Mouse (Mus musculus): Measurements from ENCODE around the gene Pde4b. TPM values are rescaled to one million over a fixed set of nuclear protein-coding genes. Genes with fewer than 3 reads are reported as not detected.
"Not testable (repeated sequence)": the region's sequence is repeated elsewhere in the genome, so short reads cannot be mapped to it uniquely, and the experiment has no call there.

Gene Pde4b
- polyA plus RNA-seq, 1 experiment from 2014 or later = 9.1 TPM

GRCm38 (mm10) chr4:102486134-102486920 is 399.0 kb downstream of the Pde4b start:
- Histone ChIP-seq H3K4me3 (replicated peaks) (no peak overlapping the region), H3K4me1 (replicated peaks) (peaks cover 11% of the 10 kb centered on the region), H3K4me2 (no peak overlapping the region), H3K36me3 (no peaks in the 10 kb centered on the region), H3K9ac (replicated peaks) (no peak overlapping the region), H3K27ac (no peak overlapping the region), H3K27me3 (peaks cover 49% of the 10 kb centered on the region), H3K9me3 (no peaks in the 10 kb centered on the region)
- 65% methylated on average over 4 of the region's 4 CpGs for WGBS
- no peak for ATAC-seq (ENCODE audit: insufficient number of reproducible peaks, insufficient read depth, low FRiP score, low TSS enrichment, low read depth)

- Histone ChIP-seq H3K36me3 (no peaks in the 10 kb centered on the region), H3K9ac (replicated peaks) (no peak overlapping the region), H3K4me2 (no peak overlapping the region), H3K9me3 (no peaks in the 10 kb centered on the region), H3K27ac (no peak overlapping the region), H3K27me3 (peaks cover 49% of the 10 kb centered on the region), H3K4me3 (replicated peaks) (no peak overlapping the region), H3K4me1 (replicated peaks) (peaks cover 16% of the 10 kb centered on the region)
- no peak for ATAC-seq (ENCODE audit: insufficient number of reproducible peaks, insufficient read depth, low FRiP score, low TSS enrichment, low read depth)
- 95% methylated on average over 3 of the region's 3 CpGs for WGBS
Measured at GRCm38 (mm10) chr4:102486921-102487240, 399.5 kb downstream of the Pde4b start.

- Histone ChIP-seq H3K36me3 (no peaks in the 10 kb centered on the region), H3K9me3 (no peaks in the 10 kb centered on the region), H3K27ac (no peak overlapping the region), H3K4me3 (replicated peaks) (no peak overlapping the region), H3K4me2 (no peak overlapping the region), H3K27me3 (peaks cover 44% of the 10 kb centered on the region), H3K9ac (replicated peaks) (no peak overlapping the region), H3K4me1 (replicated peaks) (peaks cover 16% of the 10 kb centered on the region)
- WGBS = 11% methylated on average over 2 of the region's 2 CpGs
- no peak for ATAC-seq (ENCODE audit: insufficient number of reproducible peaks, insufficient read depth, low FRiP score, low TSS enrichment, low read depth)
Measured at GRCm38 (mm10) chr4:102488000-102488399, 400.7 kb downstream of the Pde4b start.

GRCm38 (mm10) chr4:102491468-102492123 is 404.3 kb downstream of the Pde4b start:
- no peak overlapping the region for H3K27ac ChIP-seq
- peaks cover 18% of the 10 kb centered on the region for H3K4me1 ChIP-seq (replicated peaks)
- H3K9ac ChIP-seq (replicated peaks) = no peak overlapping the region
- H3K4me2 ChIP-seq = no peak overlapping the region
- 20% methylated on average over 11 of the region's 11 CpGs for WGBS
- no peaks in the 10 kb centered on the region for H3K36me3 ChIP-seq
- H3K4me3 ChIP-seq (replicated peaks) = no peak overlapping the region
- H3K27me3 ChIP-seq = peaks cover 35% of the 10 kb centered on the region
- ATAC-seq (ENCODE audit: insufficient number of reproducible peaks, insufficient read depth, low FRiP score, low TSS enrichment, low read depth) = 0 out of 2 replicates have a peak, but pooled peaks have one; percentile 62
- no peaks in the 10 kb centered on the region for H3K9me3 ChIP-seq

GRCm38 (mm10) chr4:102492911-102493310 is 405.6 kb downstream of the Pde4b start:
- no peak overlapping the region for H3K9ac ChIP-seq (replicated peaks)
- 73% methylated on average over 5 of the region's 5 CpGs for WGBS
- no peak for ATAC-seq (ENCODE audit: insufficient number of reproducible peaks, insufficient read depth, low FRiP score, low TSS enrichment, low read depth)
- H3K27ac ChIP-seq = no peak overlapping the region
- H3K4me2 ChIP-seq = no peak overlapping the region
- no peaks in the 10 kb centered on the region for H3K9me3 ChIP-seq
- peaks cover 35% of the 10 kb centered on the region for H3K27me3 ChIP-seq
- peaks cover 20% of the 10 kb centered on the region for H3K4me1 ChIP-seq (replicated peaks)
- H3K36me3 ChIP-seq = no peaks in the 10 kb centered on the region
- no peak overlapping the region for H3K4me3 ChIP-seq (replicated peaks)

- Histone ChIP-seq H3K36me3 (no peaks in the 10 kb centered on the region), H3K27me3 (peaks cover 40% of the 10 kb centered on the region), H3K27ac (no peak overlapping the region), H3K9me3 (no peaks in the 10 kb centered on the region), H3K4me1 (replicated peaks) (peaks cover 20% of the 10 kb centered on the region), H3K4me2 (no peak overlapping the region), H3K9ac (replicated peaks) (no peak overlapping the region), H3K4me3 (replicated peaks) (no peak overlapping the region)
- ATAC-seq (ENCODE audit: insufficient number of reproducible peaks, insufficient read depth, low FRiP score, low TSS enrichment, low read depth) = no peak
- 56% methylated on average over 4 of the region's 4 CpGs for WGBS
Measured at GRCm38 (mm10) chr4:102493342-102494128, 406.2 kb downstream of the Pde4b start.

GRCm38 (mm10) chr4:102494203-102494602 is 406.9 kb downstream of the Pde4b start:
- not testable (repeated sequence) for H3K4me3 ChIP-seq (replicated peaks); H3K9me3 ChIP-seq; H3K36me3 ChIP-seq; H3K9ac ChIP-seq (replicated peaks); H3K27ac ChIP-seq; H3K4me2 ChIP-seq
- peaks cover 39% of the 10 kb centered on the region for H3K27me3 ChIP-seq
- ATAC-seq (ENCODE audit: insufficient number of reproducible peaks, insufficient read depth, low FRiP score, low TSS enrichment, low read depth) = peak; percentile 71; the same call in 1 of the 2 replicates
- H3K4me1 ChIP-seq (replicated peaks) = peaks cover 20% of the 10 kb centered on the region
- WGBS = 97% methylated on average over 7 of the region's 10 CpGs

- Histone ChIP-seq H3K27me3 (peaks cover 36% of the 10 kb centered on the region), H3K4me2 (no peak overlapping the region), H3K9ac (replicated peaks) (no peak overlapping the region), H3K4me1 (replicated peaks) (peaks cover 20% of the 10 kb centered on the region), H3K4me3 (replicated peaks) (no peak overlapping the region), H3K36me3 (no peaks in the 10 kb centered on the region), H3K27ac (no peak overlapping the region), H3K9me3 (no peaks in the 10 kb centered on the region)
- no peak for ATAC-seq (ENCODE audit: insufficient number of reproducible peaks, insufficient read depth, low FRiP score, low TSS enrichment, low read depth)
- 71% methylated on average over 5 of the region's 5 CpGs for WGBS
Measured at GRCm38 (mm10) chr4:102495001-102495400, 407.7 kb downstream of the Pde4b start.

- WGBS = 87% methylated on average over 5 of the region's 5 CpGs
- no peak overlapping the region for H3K27ac ChIP-seq
Measured at GRCm38 (mm10) chr4:102495474-102495873, 408.1 kb downstream of the Pde4b start.

GRCm38 (mm10) chr4:102496269-102497177 is 409.2 kb downstream of the Pde4b start:
- H3K36me3 ChIP-seq = no peaks in the 10 kb centered on the region
- H3K4me1 ChIP-seq (replicated peaks) = peaks cover 11% of the 10 kb centered on the region
- H3K27ac ChIP-seq = no peak overlapping the region
- no peak overlapping the region for H3K9ac ChIP-seq (replicated peaks)
- no peak overlapping the region for H3K4me2 ChIP-seq
- 75% methylated on average over 20 of the region's 20 CpGs for WGBS
- H3K27me3 ChIP-seq = peaks cover 32% of the 10 kb centered on the region
- no peak for ATAC-seq (ENCODE audit: insufficient number of reproducible peaks, insufficient read depth, low FRiP score, low TSS enrichment, low read depth)
- H3K9me3 ChIP-seq = no peaks in the 10 kb centered on the region
- H3K4me3 ChIP-seq (replicated peaks) = no peak overlapping the region

More at GRCm38 (mm10) chr4:102495474-102495873, 408.1 kb downstream of the Pde4b start:
- no peaks in the 10 kb centered on the region for H3K9me3 ChIP-seq
- H3K4me1 ChIP-seq (replicated peaks) = peaks cover 20% of the 10 kb centered on the region
- H3K36me3 ChIP-seq = no peaks in the 10 kb centered on the region
- no peak overlapping the region for H3K4me2 ChIP-seq
- no peak overlapping the region for H3K9ac ChIP-seq (replicated peaks)
- peaks cover 36% of the 10 kb centered on the region for H3K27me3 ChIP-seq
- H3K4me3 ChIP-seq (replicated peaks) = no peak overlapping the region
- ATAC-seq (ENCODE audit: insufficient number of reproducible peaks, insufficient read depth, low FRiP score, low TSS enrichment, low read depth) = no peak

Measured in limb, embryonic 12.5 days (tissue).